Mouse (Mus musculus) intestine, embryonic 14.5 days (tissue): ENCODE measurements around the gene Sec61g. TPM values are rescaled to one million over a fixed set of nuclear protein-coding genes. Genes with fewer than 3 reads are reported as not detected.
A peak's percentile ranks its signal among the peaks of the same experiment; 100 is the strongest.

Source experiments
- ATAC-seq: fragments of 200-750 bp; cut with Nextera tagmentation; replicated peaks from 2 replicates; pipeline ENCODE4 v1.8.0; 2017; ENCODE audit warnings: low read depth, moderate number of reproducible peaks, moderate TSS enrichment, moderate library complexity; ENCODE audit not compliant: low FRiP score, low TSS enrichment
- DNase-seq: peaks from one replicate; pipeline ENCODE4 v3.0.0-alpha.2; 2018; ENCODE audit warnings: low spot score
- H3K27ac ChIP-seq: fragments of 300-500 bp; sonication (generic); 2 replicates; pipeline ENCODE4 v1.5.1; 2014; ENCODE audit warnings: low read depth, mild to moderate bottlenecking, control low read depth
- H3K27me3 ChIP-seq: fragments of 300-500 bp; sonication (generic); replicated peaks from 2 replicates; pipeline ENCODE4 v1.6.1; 2014; ENCODE audit warnings: low read length, control low read depth; ENCODE audit not compliant: control insufficient read depth, insufficient read depth
- H3K36me3 ChIP-seq: fragments of 300-500 bp; sonication (generic); 2 replicates; pipeline ENCODE4 v1.6.1; 2014; ENCODE audit warnings: low read length, control low read depth; ENCODE audit not compliant: control insufficient read depth, insufficient read depth
- H3K4me1 ChIP-seq: fragments of 300-500 bp; sonication (generic); replicated peaks from 2 replicates; pipeline ENCODE4 v1.6.1; 2014; ENCODE audit warnings: low read length, control low read depth, mixed read lengths; ENCODE audit not compliant: control insufficient read depth, insufficient read depth
- H3K4me2 ChIP-seq: fragments of 300-500 bp; sonication (generic); 2 replicates; pipeline ENCODE4 v1.6.1; 2014; ENCODE audit warnings: low read length
- H3K4me3 ChIP-seq: fragments of 300-500 bp; sonication (generic); 2 replicates; pipeline ENCODE4 v1.5.1; 2014; ENCODE audit warnings: low read depth, low read length, control low read depth, mixed read lengths
- H3K9ac ChIP-seq: fragments of 300-500 bp; sonication (generic); 2 replicates; pipeline ENCODE4 v1.6.1; 2014; ENCODE audit warnings: mild to moderate bottlenecking, low read length
- H3K9me3 ChIP-seq: fragments of 300-500 bp; sonication (generic); 2 replicates; pipeline ENCODE4 v1.6.1; 2016; ENCODE audit warnings: low read length, control low read depth; ENCODE audit not compliant: control insufficient read depth
- whole genome bisulfite sequencing: fragments of 180-500 bp; shearing (Covaris S2); extraction: QIAGEN DNeasy Blood & Tissue Kit; methylation state at CpG from one replicate; pipeline ENCODE4 v1.1.7; 2014; 5-methylcytosine and 5-hydroxymethylcytosine counted together
- polyA plus RNA-seq: library from polyadenylated mRNA; unstranded; fragments of >200 nt; fragmentation: Nextera tagmentation; extraction: Ambion mirVana; gene quantifications from 2 replicates; pipeline ENCODE4 v1.2.1, GENCODE M21; 2014

The Sec61g gene
- 36.2 and 39.8 TPM in 2 replicates for polyA plus RNA-seq

DNA sequence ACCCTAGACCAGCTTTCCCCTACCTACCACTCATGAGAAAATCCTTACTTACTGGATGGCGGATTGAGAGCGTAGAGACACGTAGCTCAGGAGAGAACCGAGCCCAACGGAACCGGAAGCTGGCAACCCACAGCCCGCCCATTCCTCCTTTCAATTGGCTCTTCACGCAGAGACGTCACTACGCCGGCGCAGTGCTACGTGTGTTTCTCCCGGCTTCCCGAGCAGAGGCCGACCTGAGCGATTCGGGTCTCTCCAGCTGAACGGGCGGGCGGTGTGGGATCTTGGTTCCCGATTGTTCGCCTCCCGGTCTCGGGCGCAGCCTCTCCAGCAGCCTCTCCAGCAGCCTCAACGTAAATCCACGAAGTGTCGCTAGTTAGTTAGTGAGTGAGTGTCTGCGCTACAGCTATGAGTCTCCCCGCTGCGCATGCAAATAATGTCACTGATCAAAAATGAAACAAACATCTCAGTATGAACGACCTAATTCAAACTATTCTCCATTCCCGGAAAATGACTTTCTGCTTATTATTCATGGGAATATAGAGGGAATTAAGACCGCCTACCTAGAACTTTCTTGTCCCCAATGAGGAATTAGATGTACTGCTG is at the start of gene Sec61g:
Gene Sec61g (minus strand): TSS at position 433 of the 603 bp plus-strand sequence.
- H3K9ac ChIP-seq: peak within 1 kb of the TSS; percentile 97
- DNase-seq (peak; percentile 92), ATAC-seq (peak; percentile 97)
- H3K9me3 ChIP-seq: no peaks in the 10 kb centered on the region
- peak within 1 kb of the TSS; percentile 92 for H3K27ac ChIP-seq
- no peaks in the 10 kb centered on the region for H3K27me3 ChIP-seq
- H3K4me1 ChIP-seq: peaks cover 9% of the 10 kb centered on the region; the same call in 1 of the 2 replicates
- H3K36me3 ChIP-seq: peaks cover 30% of the 10 kb centered on the region
- under 1% methylated on average over 35 of the region's 35 CpGs for WGBS
- peak within 1 kb of the TSS; percentile 94 for H3K4me3 ChIP-seq
- peak within 1 kb of the TSS; percentile 88 for H3K4me2 ChIP-seq

DNA sequence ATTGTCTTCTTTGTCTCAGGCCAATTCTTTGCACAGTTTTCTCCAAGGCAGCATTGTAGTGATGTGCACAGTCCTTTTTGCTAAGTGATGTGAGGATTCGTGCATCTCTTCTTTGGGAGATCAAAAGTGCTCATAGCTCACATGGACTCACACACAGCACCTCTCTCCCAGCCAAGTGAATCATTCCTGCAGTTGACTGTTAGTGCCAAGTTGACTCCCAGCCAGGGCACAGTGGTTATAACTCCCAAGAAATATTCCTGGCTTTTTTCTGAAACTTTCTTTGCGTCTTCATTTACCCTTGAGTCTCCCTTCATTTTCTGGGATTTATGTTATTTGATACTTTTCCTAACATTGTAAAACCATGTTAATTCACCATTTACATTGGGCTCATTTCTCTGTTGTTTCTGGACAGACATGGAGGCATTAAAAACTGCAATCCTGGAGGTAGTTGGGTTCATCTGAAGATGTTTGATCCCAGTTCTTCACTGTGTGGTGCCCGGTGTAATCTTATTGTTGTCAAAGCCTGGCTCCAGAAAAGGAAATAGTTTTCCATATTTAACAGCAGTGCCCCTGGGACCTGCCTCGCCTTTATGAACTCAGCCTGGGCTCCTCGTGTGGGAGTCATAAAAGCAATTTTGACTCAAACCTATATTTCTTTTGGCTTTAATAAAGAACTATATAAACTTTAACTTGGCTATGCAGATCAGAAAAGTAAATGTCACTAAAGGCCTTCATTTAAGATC is 38.3 kb upstream of the Sec61g start:
- H3K27ac ChIP-seq: no peak overlapping the region
- no peak for ATAC-seq

DNA sequence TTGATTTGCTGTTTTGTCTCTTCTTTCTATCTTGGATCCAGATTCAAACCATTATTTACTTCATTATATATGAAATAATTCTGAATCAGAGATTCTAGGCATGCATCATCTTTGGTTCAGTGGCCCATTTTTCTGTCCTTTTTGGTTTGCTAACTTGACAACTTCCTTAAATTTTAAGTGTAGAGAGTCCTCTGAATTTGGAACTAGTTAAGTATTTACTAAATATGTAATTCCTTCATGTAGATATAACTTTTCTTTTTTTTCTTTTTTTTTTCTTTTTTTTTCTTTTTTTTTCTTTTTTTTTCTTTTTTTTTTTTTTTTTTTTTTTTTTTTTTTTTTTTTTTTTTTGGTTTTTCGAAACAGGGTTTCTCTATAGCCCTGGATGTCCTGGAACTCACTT is 29.1 kb upstream of the Sec61g start:
- no peak for DNase-seq
- 100% methylated on average over 1 of the region's 1 CpGs for WGBS
- no peak for ATAC-seq
- H3K27ac ChIP-seq: no peak overlapping the region
- H3K36me3 ChIP-seq: no peaks in the 10 kb centered on the region
- no peak overlapping the region for H3K4me2 ChIP-seq
- H3K27me3 ChIP-seq: no peaks in the 10 kb centered on the region
- no peaks in the 10 kb centered on the region for H3K4me1 ChIP-seq
- H3K9me3 ChIP-seq: no peaks in the 10 kb centered on the region
- H3K4me3 ChIP-seq: no peak overlapping the region
- H3K9ac ChIP-seq: no peak overlapping the region

More for the DNA sequence above, 38.3 kb upstream of the Sec61g start:
- Histone ChIP-seq H3K9ac (no peak overlapping the region), H3K4me1 (peaks cover 3% of the 10 kb centered on the region; the same call in 1 of the 2 replicates), H3K4me2 (no peak overlapping the region), H3K36me3 (no peaks in the 10 kb centered on the region), H3K4me3 (no peak overlapping the region), H3K27me3 (no peaks in the 10 kb centered on the region), H3K9me3 (no peaks in the 10 kb centered on the region)
- no peak for DNase-seq
- WGBS: 63% methylated on average over 5 of the region's 5 CpGs

DNA sequence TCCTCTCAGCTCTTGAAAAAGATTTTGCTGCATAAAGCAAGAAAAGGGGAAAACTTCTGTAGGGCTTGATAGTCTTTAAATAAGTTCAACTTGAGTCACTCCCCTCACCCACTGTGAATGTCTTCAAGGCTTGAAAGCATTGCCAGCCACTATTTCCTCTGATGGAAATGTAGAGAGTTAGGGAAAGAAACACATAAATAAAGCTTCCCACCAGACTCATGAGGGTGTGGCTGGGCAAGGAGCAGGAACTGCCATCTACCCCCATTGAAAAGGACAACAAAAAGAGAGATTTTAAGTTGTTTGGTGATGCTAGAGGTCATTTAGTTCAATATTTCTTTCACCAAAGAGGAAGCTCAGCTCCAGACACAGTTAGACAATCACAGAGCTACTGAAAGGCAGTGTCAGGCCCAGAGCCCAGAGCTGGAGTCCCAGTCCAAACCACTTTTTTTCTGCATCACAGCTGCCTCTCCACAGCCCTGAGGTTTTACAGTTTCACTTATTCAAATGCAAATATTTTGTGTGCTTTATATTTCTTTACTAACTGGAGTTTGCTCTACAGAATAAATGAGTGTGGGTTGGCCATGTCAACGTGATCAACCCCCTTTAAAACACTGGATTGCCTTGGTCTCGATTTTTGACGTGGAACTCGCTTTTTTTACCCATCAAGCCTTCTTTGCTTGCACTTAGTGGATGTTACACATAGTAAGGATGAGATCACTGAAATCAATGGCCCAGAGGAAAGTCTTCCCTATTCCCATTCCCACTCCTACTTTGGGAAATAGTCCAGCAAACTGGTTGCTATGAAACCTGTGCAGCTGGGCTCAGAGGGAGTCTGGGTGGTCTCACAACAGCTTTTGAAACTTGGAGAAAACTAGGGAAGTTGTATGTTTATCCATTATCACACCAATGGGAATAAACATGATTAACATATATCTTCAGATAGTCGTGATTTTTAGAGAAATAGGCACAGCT is 26.6 kb upstream of the Sec61g start:
- H3K4me1 ChIP-seq: no peaks in the 10 kb centered on the region
- H3K27me3 ChIP-seq: no peaks in the 10 kb centered on the region
- 0 out of 2 replicates have a peak overlapping the region, but pooled peaks have one; percentile 8 for H3K27ac ChIP-seq
- no peak overlapping the region for H3K4me2 ChIP-seq
- no peak overlapping the region for H3K4me3 ChIP-seq
- no peak for ATAC-seq
- no peaks in the 10 kb centered on the region for H3K36me3 ChIP-seq
- 66% methylated on average over 5 of the region's 5 CpGs for WGBS
- H3K9ac ChIP-seq: no peak overlapping the region
- H3K9me3 ChIP-seq: no peaks in the 10 kb centered on the region
- no peak for DNase-seq

GRCm38 (mm10) chr11:16532877-16533276 is 24.6 kb upstream of the Sec61g start:
- H3K9ac ChIP-seq: no peak overlapping the region
- H3K36me3 ChIP-seq: no peaks in the 10 kb centered on the region
- H3K27ac ChIP-seq: no peak overlapping the region
- 28% methylated on average over 5 of the region's 5 CpGs for WGBS
- H3K9me3 ChIP-seq: no peaks in the 10 kb centered on the region
- H3K4me2 ChIP-seq: no peak overlapping the region
- H3K4me1 ChIP-seq: no peaks in the 10 kb centered on the region
- DNase-seq: no peak
- H3K4me3 ChIP-seq: no peak overlapping the region
- H3K27me3 ChIP-seq: no peaks in the 10 kb centered on the region
- 0 out of 2 replicates have a peak, but pooled peaks have one; percentile 62 for ATAC-seq

- H3K9ac ChIP-seq: no peak overlapping the region
- DNase-seq: no peak
- peaks cover 5% of the 10 kb centered on the region; the same call in 1 of the 2 replicates for H3K4me1 ChIP-seq
- no peaks in the 10 kb centered on the region for H3K36me3 ChIP-seq
- H3K4me2 ChIP-seq: no peak overlapping the region
- no peak overlapping the region for H3K4me3 ChIP-seq
- H3K27ac ChIP-seq: no peak overlapping the region
- no peaks in the 10 kb centered on the region for H3K9me3 ChIP-seq
- no peaks in the 10 kb centered on the region for H3K27me3 ChIP-seq
- ATAC-seq: no peak
Observed at GRCm38 (mm10) chr11:16528909-16529308, 20.6 kb upstream of the Sec61g start.

GRCm38 (mm10) chr11:16528391-16528790 is 20.1 kb upstream of the Sec61g start:
- H3K9ac ChIP-seq: no peak overlapping the region
- H3K4me3 ChIP-seq: no peak overlapping the region
- H3K9me3 ChIP-seq: no peaks in the 10 kb centered on the region
- peaks cover 5% of the 10 kb centered on the region; the same call in 1 of the 2 replicates for H3K4me1 ChIP-seq
- H3K27me3 ChIP-seq: no peaks in the 10 kb centered on the region
- H3K36me3 ChIP-seq: no peaks in the 10 kb centered on the region
- ATAC-seq: no peak
- no peak overlapping the region for H3K27ac ChIP-seq
- 93% methylated on average over 5 of the region's 5 CpGs for WGBS
- no peak overlapping the region for H3K4me2 ChIP-seq
- DNase-seq: no peak

- Histone ChIP-seq H3K4me1 (peaks cover 5% of the 10 kb centered on the region; the same call in 1 of the 2 replicates), H3K9ac (no peak overlapping the region), H3K27ac (no peak overlapping the region), H3K4me3 (no peak overlapping the region), H3K36me3 (no peaks in the 10 kb centered on the region), H3K4me2 (no peak overlapping the region), H3K27me3 (no peaks in the 10 kb centered on the region), H3K9me3 (no peaks in the 10 kb centered on the region)
- DNase-seq (no peak), ATAC-seq (no peak)
- 90% methylated on average over 5 of the region's 5 CpGs for WGBS
Observed at GRCm38 (mm10) chr11:16527743-16528142, 19.5 kb upstream of the Sec61g start.
